Mouse (Mus musculus): ENCODE results near the gene Stpg4.

- TF ChIP-seq CTCF (IDR thresholded peaks at IDR 0.05; ENCODE audit: insufficient read depth, low read depth, low read length) (no peak), POLR2A (IDR thresholded peaks at IDR 0.05; ENCODE audit: insufficient read depth, low read depth, low read length) (no peak)
Measured at GRCm38 (mm10) chr17:87474501-87474795, 46.9 kb upstream of the Stpg4 start.
